ENCODE assay signal across 14 mouse cellular contexts in the genomic region with DNA sequence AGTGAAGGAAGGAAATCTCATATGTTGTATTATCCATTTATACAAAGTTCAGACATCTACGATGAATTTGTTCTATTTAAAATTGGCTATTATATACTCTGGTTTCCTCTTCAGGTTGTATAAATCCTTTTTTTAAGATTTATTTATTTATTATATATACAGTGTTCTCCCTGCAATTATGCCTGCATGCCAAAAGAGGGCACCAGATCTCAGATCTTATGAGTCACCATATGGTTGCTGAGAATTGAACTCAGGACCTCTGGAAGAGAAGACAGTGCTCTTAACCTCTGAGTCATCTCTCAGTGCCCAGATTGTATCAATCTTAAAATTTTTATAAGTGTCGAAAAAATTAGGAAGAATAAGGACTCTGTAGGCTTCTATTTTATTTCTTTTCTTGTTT. TPM values are rescaled to one million over a fixed set of nuclear protein-coding genes. Genes with fewer than 3 reads are reported as not detected.
DNase-seq lines count a peak whose midpoint lies in the region; TF ChIP-seq lines count a peak whose summit lies in the region.
"Had no signal": no experiment of that assay in that cellular context is flagged by ENCODE, and none has a peak within 500 bp of the region (broad histone marks: within the 10 kb centered on the region; RNA-seq: fewer than 3 reads in every experiment).

No protein-coding gene starts in this region.

- H3K27me3 ChIP-seq in cerebellum, adult 2 months (ENCODE audit: control insufficient read depth, insufficient read depth, low read length): no peaks in the 10 kb centered on the region
- H3K27me3 ChIP-seq: heart, embryonic 12.5 days; hindbrain, embryonic 15.5 days; limb, embryonic 15.5 days had no signal

- no peak for TF ChIP-seq POLR2A in cerebellum, adult 2 months (IDR thresholded peaks at IDR 0.05; ENCODE audit: borderline replicate concordance, insufficient read depth, low read length)

- peak; percentile 18; the same call in 1 of the 2 replicates for TF ChIP-seq CTCF in cerebellum, adult 2 months (IDR thresholded peaks at IDR 0.05; ENCODE audit: borderline replicate concordance, insufficient read depth, low read depth, low read length)
- peak; percentile 66 for TF ChIP-seq CTCF in layer of hippocampus, adult 2 months (conservative IDR thresholded peaks at IDR 0.05)

- H3K4me3 ChIP-seq in cerebellum, adult 2 months (replicated peaks; ENCODE audit: insufficient read depth, low read depth, low read length): no peak overlapping the region
- no peak overlapping the region for H3K4me3 ChIP-seq in layer of hippocampus, adult 2 months
- H3K4me3 ChIP-seq: heart, embryonic 12.5 days; hindbrain, embryonic 15.5 days; limb, embryonic 15.5 days; midbrain, embryonic 10.5 days had no signal

- DNase-seq in cerebellum, adult 2 months: peak in 1 of 2 experiments; percentile 11
- DNase-seq in cerebellum, adult 11 months: no peak
- DNase-seq in layer of hippocampus, adult 2 months (ENCODE audit: low spot score in 2 of 2): no peak
- DNase-seq in layer of hippocampus, adult 11-12 months (ENCODE audit: low spot score): no peak
- DNase-seq in 416B (ENCODE audit: low read depth): peak; percentile 44
- peak; percentile 57 for DNase-seq in adipocyte (ENCODE audit: low spot score)
- no peak for DNase-seq in adrenal gland, postnatal 4 days (ENCODE audit: low spot score in 2 of 2)
- DNase-seq in layer of hippocampus, adult 9-11 months: no peak

- WGBS in cerebellum, adult 2 months: 98% methylated on average over 2 of the region's 2 CpGs

- no peaks in the 10 kb centered on the region for H3K4me1 ChIP-seq in cerebellum, adult 2 months (ENCODE audit: control insufficient read depth, insufficient read depth, low read length)
- H3K4me1 ChIP-seq: hindbrain, embryonic 15.5 days; limb, embryonic 15.5 days; midbrain, embryonic 10.5 days had no signal

- no peak overlapping the region for H3K27ac ChIP-seq in cerebellum, adult 2 months (ENCODE audit: insufficient read depth, low read length)
- no peak overlapping the region for H3K27ac ChIP-seq in layer of hippocampus, adult 2 months
- H3K27ac ChIP-seq: hindbrain, embryonic 15.5 days; limb, embryonic 15.5 days; midbrain, embryonic 10.5 days had no signal

RNA-seq across cellular contexts. Expression of gene Nat8f7, which starts 59.8 kb away (rescaled TPM):
- polyA plus RNA-seq in cerebellum, adult 2 months (2012; rRNA removed): 0.62 and 0.65 TPM in 2 replicates
- 1 to 10 TPM; 3.7 to 4.8 TPM for total RNA-seq in layer of hippocampus, adult 2 months (2021)
- 1 to 10 TPM in 1 of 2 experiments, under 1 TPM in 1; 0.67 to 1.0 TPM for total RNA-seq in adrenal gland, postnatal 4 days (2021)
- total RNA-seq: neutrophil, adult 5-6 weeks had no signal
- polyA plus RNA-seq: C2C12; heart, embryonic 12.5 days; hindbrain, embryonic 15.5 days; limb, embryonic 15.5 days; midbrain, embryonic 10.5 days had no signal

Comparison
In these comparisons a context has a peak if more than half of its experiments do, and no peak if none do; other contexts are left out.
1. DNase-seq: peak in 416B (single experiment) and adipocyte (single experiment); none in cerebellum, adult 11 months (single experiment), layer of hippocampus, adult 2 months (0 of 2), layer of hippocampus, adult 11-12 months (single experiment), adrenal gland, postnatal 4 days (0 of 2) and layer of hippocampus, adult 9-11 months (single experiment).